17 mouse cellular contexts compared by ENCODE assay signal in genomic region chr17:43419204-43419603, GRCm38 (mm10). TPM values are rescaled to one million over a fixed set of nuclear protein-coding genes. Genes with fewer than 3 reads are reported as not detected.
DNase-seq lines count a peak whose midpoint lies in the region; ATAC-seq and TF ChIP-seq lines count a peak whose summit lies in the region.
"Had no signal": no experiment of that assay in that cellular context is flagged by ENCODE, and none has a peak within 500 bp of the region (broad histone marks: within the 10 kb centered on the region; RNA-seq: fewer than 3 reads in every experiment).

No protein-coding gene starts in this region.

- H3K9ac ChIP-seq in hindbrain, postnatal 0 days (replicated peaks; ENCODE audit: low read length) = no peak overlapping the region
- no peak overlapping the region for H3K9ac ChIP-seq in hindbrain, embryonic 14.5 days
- no peak overlapping the region for H3K9ac ChIP-seq in liver, postnatal 0 days (replicated peaks)
- no peak overlapping the region for H3K9ac ChIP-seq in liver, embryonic 11.5 days (ENCODE audit: low read depth, low read length)
- H3K9ac ChIP-seq in hindbrain, embryonic 11.5 days (ENCODE audit: low read depth, low read length) = no peak overlapping the region
- H3K9ac ChIP-seq: midbrain, embryonic 15.5 days had no signal

- H3K36me3 ChIP-seq in hindbrain, postnatal 0 days (ENCODE audit: insufficient read depth, low read length) = no peaks in the 10 kb centered on the region
- no peaks in the 10 kb centered on the region for H3K36me3 ChIP-seq in hindbrain, embryonic 14.5 days (replicated peaks; ENCODE audit: control insufficient read depth, insufficient read depth)
- H3K36me3 ChIP-seq in liver, postnatal 0 days (replicated peaks; ENCODE audit: insufficient read depth, low read length) = no peaks in the 10 kb centered on the region
- no peaks in the 10 kb centered on the region for H3K36me3 ChIP-seq in liver, embryonic 11.5 days (ENCODE audit: control insufficient read depth, insufficient read depth, low read length)
- no peaks in the 10 kb centered on the region for H3K36me3 ChIP-seq in hindbrain, embryonic 11.5 days (ENCODE audit: control insufficient read depth, insufficient read depth, low read length)
- H3K36me3 ChIP-seq: forebrain, embryonic 10.5 days; hindbrain, embryonic 10.5 days; midbrain, embryonic 15.5 days had no signal

- no peak for DNase-seq in hindbrain, postnatal 0 days (ENCODE audit: low spot score)
- DNase-seq in hindbrain, embryonic 14.5 days (ENCODE audit: low spot score) = no peak
- no peak for DNase-seq in liver, postnatal 0 days
- no peak for DNase-seq in liver, embryonic 11.5 days (ENCODE audit: low spot score)
- DNase-seq in ES-CJ7 (ENCODE audit: low read depth, low spot score) = peak; percentile 40
- no peak for DNase-seq in hindbrain, embryonic 11.5 days (ENCODE audit: low spot score)
- DNase-seq: adrenal gland, postnatal 36 days; cerebellum, adult 2 months; cerebellum, postnatal 36 days; right cerebral cortex, postnatal 25 days had no signal

- no peak overlapping the region for H3K4me3 ChIP-seq in hindbrain, postnatal 0 days (ENCODE audit: low read length)
- H3K4me3 ChIP-seq in hindbrain, embryonic 14.5 days (replicated peaks; ENCODE audit: low read length) = no peak overlapping the region
- H3K4me3 ChIP-seq in liver, postnatal 0 days (ENCODE audit: low read depth, low read length) = no peak overlapping the region
- H3K4me3 ChIP-seq in liver, embryonic 11.5 days (ENCODE audit: low read depth, low read length) = no peak overlapping the region
- H3K4me3 ChIP-seq in hindbrain, embryonic 11.5 days (ENCODE audit: low read depth, low read length) = no peak overlapping the region
- H3K4me3 ChIP-seq: forebrain, embryonic 10.5 days; hindbrain, embryonic 10.5 days; midbrain, embryonic 15.5 days had no signal

- H3K9me3 ChIP-seq in hindbrain, postnatal 0 days (ENCODE audit: low read length) = no peaks in the 10 kb centered on the region
- no peaks in the 10 kb centered on the region for H3K9me3 ChIP-seq in hindbrain, embryonic 14.5 days (ENCODE audit: control insufficient read depth, low read length)
- H3K9me3 ChIP-seq in liver, postnatal 0 days (ENCODE audit: low read length) = no peaks in the 10 kb centered on the region
- H3K9me3 ChIP-seq in liver, embryonic 11.5 days (ENCODE audit: control insufficient read depth, low read length) = no peaks in the 10 kb centered on the region
- no peaks in the 10 kb centered on the region for H3K9me3 ChIP-seq in hindbrain, embryonic 11.5 days (ENCODE audit: control insufficient read depth, low read length)
- H3K9me3 ChIP-seq: forebrain, embryonic 10.5 days; hindbrain, embryonic 10.5 days; midbrain, embryonic 15.5 days had no signal

- TF ChIP-seq CTCF in hindbrain, postnatal 0 days (IDR thresholded peaks at IDR 0.05; ENCODE audit: low read depth) = peak; percentile 21; the same call in 1 of the 2 replicates
- TF ChIP-seq CTCF in liver, postnatal 0 days (IDR thresholded peaks at IDR 0.05; ENCODE audit: low read depth) = peak; percentile 44; the same call in 1 of the 2 replicates

- no peaks in the 10 kb centered on the region for H3K27me3 ChIP-seq in hindbrain, postnatal 0 days (ENCODE audit: insufficient read depth, low read length)
- H3K27me3 ChIP-seq in hindbrain, embryonic 14.5 days (ENCODE audit: control insufficient read depth, insufficient read depth, low read length) = no peaks in the 10 kb centered on the region
- no peaks in the 10 kb centered on the region for H3K27me3 ChIP-seq in liver, postnatal 0 days (ENCODE audit: insufficient read depth, low read length)
- no peaks in the 10 kb centered on the region for H3K27me3 ChIP-seq in liver, embryonic 11.5 days (replicated peaks; ENCODE audit: control insufficient read depth, insufficient read depth, low read length)
- no peaks in the 10 kb centered on the region for H3K27me3 ChIP-seq in hindbrain, embryonic 11.5 days (ENCODE audit: control insufficient read depth, insufficient read depth, low read length)
- H3K27me3 ChIP-seq: midbrain, embryonic 15.5 days had no signal

- H3K27ac ChIP-seq in hindbrain, postnatal 0 days = no peak overlapping the region
- H3K27ac ChIP-seq in hindbrain, embryonic 14.5 days = no peak overlapping the region
- no peak overlapping the region for H3K27ac ChIP-seq in liver, postnatal 0 days (ENCODE audit: low read depth)
- H3K27ac ChIP-seq in liver, embryonic 11.5 days (ENCODE audit: low read depth, low read length) = no peak overlapping the region
- H3K27ac ChIP-seq in hindbrain, embryonic 11.5 days (ENCODE audit: low read depth, low read length) = no peak overlapping the region
- H3K27ac ChIP-seq: forebrain, embryonic 10.5 days; hindbrain, embryonic 10.5 days; midbrain, embryonic 15.5 days had no signal

- whole genome bisulfite sequencing in hindbrain, postnatal 0 days = 88% methylated on average over 5 of the region's 5 CpGs
- WGBS in hindbrain, embryonic 14.5 days = 88% methylated on average over 5 of the region's 5 CpGs
- WGBS in liver, postnatal 0 days (ENCODE audit: insufficient replicate concordance) = 79% methylated on average over 5 of the region's 5 CpGs
- 81% methylated on average over 5 of the region's 5 CpGs for WGBS in liver, embryonic 11.5 days
- 91% methylated on average over 5 of the region's 5 CpGs for WGBS in hindbrain, embryonic 11.5 days

- H3K4me2 ChIP-seq in hindbrain, postnatal 0 days (ENCODE audit: low read depth, low read length) = no peak overlapping the region
- no peak overlapping the region for H3K4me2 ChIP-seq in hindbrain, embryonic 14.5 days (replicated peaks)
- no peak overlapping the region for H3K4me2 ChIP-seq in liver, postnatal 0 days (ENCODE audit: low read depth, low read length)
- H3K4me2 ChIP-seq in liver, embryonic 11.5 days = no peak overlapping the region
- H3K4me2 ChIP-seq in hindbrain, embryonic 11.5 days (replicated peaks; ENCODE audit: low read depth, low read length) = no peak overlapping the region
- H3K4me2 ChIP-seq: midbrain, embryonic 15.5 days had no signal

- TF ChIP-seq EP300 in liver, postnatal 0 days (IDR thresholded peaks at IDR 0.05; ENCODE audit: low read depth) = no peak

- ATAC-seq in hindbrain, postnatal 0 days = no peak
- ATAC-seq in hindbrain, embryonic 14.5 days (ENCODE audit: low FRiP score) = no peak
- no peak for ATAC-seq in liver, postnatal 0 days
- ATAC-seq in liver, embryonic 11.5 days (replicated peaks; ENCODE audit: low FRiP score) = no peak
- peak; percentile 30; the same call in 1 of the 2 replicates for ATAC-seq in granulocyte monocyte progenitor cell, adult 5-6 weeks (replicated peaks; ENCODE audit: poor library complexity, severe bottlenecking)
- ATAC-seq in megakaryocyte, adult 5-6 weeks (ENCODE audit: poor library complexity, severe bottlenecking) = no peak
- ATAC-seq in hindbrain, embryonic 11.5 days (ENCODE audit: low FRiP score) = no peak
- ATAC-seq: midbrain, embryonic 15.5 days had no signal

- H3K4me1 ChIP-seq in hindbrain, postnatal 0 days (ENCODE audit: insufficient read depth, low read length) = no peaks in the 10 kb centered on the region
- no peaks in the 10 kb centered on the region for H3K4me1 ChIP-seq in hindbrain, embryonic 14.5 days (replicated peaks; ENCODE audit: control insufficient read depth, insufficient read depth, low read length)
- no peaks in the 10 kb centered on the region for H3K4me1 ChIP-seq in liver, postnatal 0 days (ENCODE audit: insufficient read depth)
- H3K4me1 ChIP-seq in liver, embryonic 11.5 days (replicated peaks; ENCODE audit: control insufficient read depth, insufficient read depth, low read length) = no peaks in the 10 kb centered on the region
- no peaks in the 10 kb centered on the region for H3K4me1 ChIP-seq in hindbrain, embryonic 11.5 days (replicated peaks; ENCODE audit: control insufficient read depth, insufficient read depth, low read length)
- H3K4me1 ChIP-seq: forebrain, embryonic 10.5 days; hindbrain, embryonic 10.5 days; midbrain, embryonic 15.5 days had no signal

RNA-seq across cellular contexts. Expression of gene Adgrf5, which starts 59.0 kb away (rescaled TPM):
- 17.3 and 24.1 TPM in 2 replicates for total RNA-seq in hindbrain, postnatal 0 days (2014; rRNA removed)
- polyA plus RNA-seq in hindbrain, postnatal 0 days (2015; fragmentation: Nextera tagmentation; extraction: Ambion mirVana) = 3.7 and 3.9 TPM in 2 replicates
- 9.6 TPM in 2 replicates for polyA plus RNA-seq in hindbrain, embryonic 14.5 days (2014; fragmentation: Nextera tagmentation; extraction: Ambion mirVana)
- 2.5 and 3.5 TPM in 2 replicates for polyA plus RNA-seq in liver, postnatal 0 days (2015; fragmentation: Nextera tagmentation; extraction: Ambion mirVana)
- polyA plus RNA-seq in liver, embryonic 11.5 days (2014; fragmentation: Nextera tagmentation; extraction: Ambion mirVana) = 9.3 and 9.4 TPM in 2 replicates
- not detected in 2 replicates for total RNA-seq in granulocyte monocyte progenitor cell, adult 5-6 weeks (2014; fragmentation: Nextera tagmentation)
- not detected in 2 replicates for total RNA-seq in granulocyte monocyte progenitor cell, adult 5-6 weeks (2017)
- total RNA-seq in megakaryocyte, adult 5-6 weeks (2015) = 0.07 TPM in 1 of 2 replicates, not detected in the other
- total RNA-seq in megakaryocyte, adult 5-6 weeks (2017) = 0.22 and 0.24 TPM in 2 replicates
- polyA plus RNA-seq in hindbrain, embryonic 11.5 days (2014; fragmentation: Nextera tagmentation; extraction: Ambion mirVana) = 6.8 and 9.4 TPM in 2 replicates
- total RNA-seq: megakaryocyte-erythroid progenitor cell, adult 5-6 weeks; neutrophil, adult 5-6 weeks had no signal
